Mouse (Mus musculus) spleen, embryonic (tissue): ENCODE data around the gene Tmem86a.

Experiments
- CTCF ChIA-PET: fragments of 350-600 bp; sonication (Branson Sonifier 250); formaldehyde crosslinking; loops from one replicate; lab custom pipeline; 2022; lab: Charles Lee

The Tmem86a gene

GRCm38 (mm10) chr7:47050366-47050765 lies at the start of gene Tmem86a:
Gene Tmem86a, plus strand, starts transcription at chr7:47050601.
- CTCF ChIA-PET, result interaction anchor here (1.5 kb wide), 1 partner anchor 29 kb away, joined by 3 read pairs; no protein-coding TSS in a partner anchor

GRCm38 (mm10) chr7:47000644-47000983 lies 49.8 kb upstream of the Tmem86a start:
- CTCF ChIA-PET, result no interaction called here

GRCm38 (mm10) chr7:47001125-47001899 lies 49.1 kb upstream of the Tmem86a start:
- CTCF ChIA-PET, result interaction anchor here (0.5 kb wide), 1 partner anchor 22 kb away, joined by 14 read pairs; no protein-coding TSS in a partner anchor

- CTCF ChIA-PET, result interaction anchor here (0.5 kb wide), 1 partner anchor 22 kb away, joined by 14 read pairs; no protein-coding TSS in a partner anchor
Measured at GRCm38 (mm10) chr7:47001900-47002275, 48.5 kb upstream of the Tmem86a start.

- CTCF ChIA-PET, result no interaction called here
Measured at GRCm38 (mm10) chr7:47003411-47004115, 46.8 kb upstream of the Tmem86a start.

GRCm38 (mm10) chr7:47007109-47007780 lies 43.2 kb upstream of the Tmem86a start:
- CTCF ChIA-PET, result interaction anchor here (1.4 kb wide), 1 partner anchor 16 kb away, joined by 5 read pairs; no protein-coding TSS in a partner anchor

GRCm38 (mm10) chr7:47007818-47008167 lies 42.6 kb upstream of the Tmem86a start:
- CTCF ChIA-PET, result interaction anchor here (1.4 kb wide), 1 partner anchor 15 kb away, joined by 5 read pairs; no protein-coding TSS in a partner anchor

- CTCF ChIA-PET, result interaction anchor here (0.6 to 1.4 kb wide), 2 partner anchors 14 to 15 kb away, joined by 3 to 5 read pairs; no protein-coding TSS in a partner anchor
Measured at GRCm38 (mm10) chr7:47008168-47008993, 42.0 kb upstream of the Tmem86a start, which contains the start of gene Spty2d1. Gene Spty2d1, minus strand, starts transcription at chr7:47008411.

GRCm38 (mm10) chr7:47013131-47013767 lies 37.2 kb upstream of the Tmem86a start:
- CTCF ChIA-PET, result interaction anchor here (0.7 kb wide), 1 partner anchor 9 kb away, joined by 5 read pairs; no protein-coding TSS in a partner anchor

GRCm38 (mm10) chr7:47014564-47015389 lies 35.6 kb upstream of the Tmem86a start:
- CTCF ChIA-PET, result interaction anchor here (0.6 kb wide), 1 partner anchor 79 kb away, joined by 4 read pairs; no protein-coding TSS in a partner anchor

GRCm38 (mm10) chr7:47015390-47016065 lies 34.9 kb upstream of the Tmem86a start:
- CTCF ChIA-PET, result interaction anchor here (0.6 to 1.7 kb wide), 3 partner anchors 34 to 135 kb away, joined by 3 to 8 read pairs (median 4); no protein-coding TSS in a partner anchor

- CTCF ChIA-PET, result interaction anchor here (1.7 kb wide), 1 partner anchor 134 kb away, joined by 8 read pairs; no protein-coding TSS in a partner anchor
Measured at GRCm38 (mm10) chr7:47016602-47017001, 33.8 kb upstream of the Tmem86a start.

- CTCF ChIA-PET, result interaction anchor here (1.7 kb wide), 1 partner anchor 133 kb away, joined by 8 read pairs; no protein-coding TSS in a partner anchor
Measured at GRCm38 (mm10) chr7:47017146-47017545, 33.3 kb upstream of the Tmem86a start.

GRCm38 (mm10) chr7:47019641-47020040 lies 30.8 kb upstream of the Tmem86a start:
- CTCF ChIA-PET, result interaction anchor here (0.5 kb wide), 1 partner anchor 61 kb away, joined by 3 read pairs; no protein-coding TSS in a partner anchor

- CTCF ChIA-PET, result no interaction called here
Measured at GRCm38 (mm10) chr7:47020956-47021355, 29.4 kb upstream of the Tmem86a start.

GRCm38 (mm10) chr7:47022482-47022881 lies 27.9 kb upstream of the Tmem86a start:
- CTCF ChIA-PET, result interaction anchor here (0.6 to 1.8 kb wide), 6 partner anchors 9 to 124 kb away, joined by 3 to 12 read pairs (median 5); no protein-coding TSS in a partner anchor

- CTCF ChIA-PET, result interaction anchor here (0.5 to 1.8 kb wide), 6 partner anchors 15 to 195 kb away, joined by 3 to 14 read pairs (median 6); no protein-coding TSS in a partner anchor
Measured at GRCm38 (mm10) chr7:47023530-47023929, 26.9 kb upstream of the Tmem86a start.

GRCm38 (mm10) chr7:47024454-47024853 lies 25.9 kb upstream of the Tmem86a start:
- CTCF ChIA-PET, result interaction anchor here (0.6 kb wide), 1 partner anchor 194 kb away, joined by 13 read pairs; no protein-coding TSS in a partner anchor
